Mouse (Mus musculus): Measurements from ENCODE around the gene Grip2.

- TF ChIP-seq CTCF (IDR thresholded peaks at IDR 0.05; ENCODE audit: borderline replicate concordance, insufficient read depth, low read length) (no peak), POLR2A (IDR thresholded peaks at IDR 0.05; ENCODE audit: low read depth, low read length) (no peak)
Observed at GRCm38 (mm10) chr6:91762051-91762742, 64.9 kb downstream of the Grip2 start.
